Mouse (Mus musculus): ENCODE results near the gene Gm3015.
"Not testable (repeated sequence)": the region's sequence is repeated elsewhere in the genome, so short reads cannot be mapped to it uniquely, and the experiment has no call there.

Gene Gm3015

GRCm38 (mm10) chr14:42768721-42769120 is at the start of gene Gm3015:
TSS of gene Gm3015 (minus strand) at chr14:42768821.
- DNase-seq (ENCODE audit: low spot score): not testable (repeated sequence)

DNA sequence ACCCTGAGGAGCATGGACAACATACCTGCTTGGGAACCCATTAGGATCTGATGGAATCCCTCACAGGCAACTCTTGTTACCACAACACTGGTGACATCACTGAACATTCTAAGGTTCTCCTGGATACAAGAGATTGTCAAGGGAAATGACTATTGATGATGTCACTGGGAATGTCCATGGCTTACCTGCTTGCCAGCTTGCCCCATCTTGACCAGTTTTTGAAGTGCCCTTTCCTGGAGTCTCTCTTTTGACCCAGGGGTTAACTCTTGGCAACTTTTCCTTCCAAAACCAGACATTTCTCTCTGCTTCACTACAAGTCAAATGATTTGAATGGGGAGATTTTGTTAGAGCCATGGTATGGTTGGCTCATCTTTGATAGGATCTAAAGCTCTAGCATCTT is 29.3 kb upstream of the Gm3015 start, which contains the start of gene Gm10377:
Gm10377 (minus strand) TSS at position 101 of the 400 bp plus-strand sequence.
- not testable (repeated sequence) for DNase-seq (ENCODE audit: low spot score)

All from retina, embryonic 14.5 days (tissue).